Mouse (Mus musculus): ENCODE results near the gene Cttnbp2nl.

- TF ChIP-seq GATA1 (IDR thresholded peaks at IDR 0.05; ENCODE audit: borderline replicate concordance, low read length), result no peak
- no peak for TF ChIP-seq FLI1 (IDR thresholded peaks at IDR 0.05; ENCODE audit: low read length)
These were observed 55.4 kb downstream of the Cttnbp2nl start for GRCm38 (mm10) chr3:104997563-104997962.
